Mouse (Mus musculus): Measurements from ENCODE around the gene Mob2.

The Mob2 gene

DNA sequence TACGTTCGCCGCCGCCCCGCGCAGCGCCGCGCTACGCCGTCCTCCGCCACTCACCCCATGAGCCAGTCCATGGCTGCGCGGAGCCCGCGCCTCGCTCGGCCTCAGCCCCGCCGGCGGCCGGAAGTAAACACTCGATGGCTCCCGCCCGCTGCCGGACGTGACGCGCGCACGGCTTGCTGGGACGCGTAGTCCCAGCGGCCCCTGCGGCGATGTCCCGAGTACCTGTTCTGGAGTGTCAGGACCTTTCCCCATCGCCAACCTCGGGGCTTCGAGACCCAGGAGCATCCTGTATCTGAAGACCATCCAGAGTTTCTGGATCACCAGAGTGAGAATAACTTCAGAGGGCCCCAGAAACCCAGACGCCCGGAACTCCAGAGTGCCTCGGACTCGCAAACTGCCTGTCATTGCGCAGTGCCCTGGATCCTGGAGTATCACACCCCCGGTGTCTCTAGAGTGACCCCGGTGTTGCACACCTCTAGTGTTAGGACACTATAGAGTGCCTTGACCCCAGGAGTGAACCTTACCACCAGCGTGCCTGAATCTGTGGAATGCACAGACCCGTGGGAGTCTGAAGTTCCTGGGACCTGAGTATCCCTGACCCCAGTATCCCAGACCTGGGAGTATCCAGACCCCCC lies at the start of gene Mob2:
TSS of gene Mob2 (minus strand) at position 135 of the 635 bp plus-strand sequence.
- in situ Hi-C loops (cut with MboI): no loop called here

- in situ Hi-C loops (cut with MboI): no loop called here
Measured at GRCm38 (mm10) chr7:142104747-142105146, 43.9 kb upstream of the Mob2 start.

DNA sequence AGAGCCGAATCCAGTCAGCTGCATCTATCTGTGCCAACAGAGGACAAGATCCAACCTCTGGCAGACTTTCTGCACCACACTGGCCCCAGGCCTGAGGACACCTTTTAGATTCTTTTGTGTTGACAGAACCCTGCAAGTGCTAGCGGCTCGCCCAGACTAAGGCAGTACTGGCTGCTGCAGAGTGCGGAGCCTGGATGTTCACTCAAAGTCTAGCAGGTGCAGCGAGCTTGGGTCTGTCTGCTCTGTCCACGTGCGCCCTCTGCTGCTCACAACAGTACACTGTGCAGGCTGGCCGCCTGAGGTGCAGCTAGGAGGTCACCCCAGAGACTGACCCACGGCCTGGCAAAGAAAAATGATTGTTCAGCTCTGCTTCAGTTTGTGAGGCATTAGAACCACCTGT lies 36.9 kb upstream of the Mob2 start:
- in situ Hi-C loops (cut with MboI): no loop called here

GRCm38 (mm10) chr7:142096701-142097100 lies 35.8 kb upstream of the Mob2 start:
- in situ Hi-C loops (cut with MboI): no loop called here

GRCm38 (mm10) chr7:142095183-142095931 lies 34.5 kb upstream of the Mob2 start, which contains the start of gene Dusp8:
Dusp8 (minus strand) TSS chr7:142095843.
- in situ Hi-C loops (cut with MboI): no loop called here

- in situ Hi-C loops (cut with MboI): no loop called here
Measured at GRCm38 (mm10) chr7:142094301-142095143, 33.7 kb upstream of the Mob2 start.

GRCm38 (mm10) chr7:142093696-142094240 lies 32.9 kb upstream of the Mob2 start:
- in situ Hi-C loops (cut with MboI): no loop called here

DNA sequence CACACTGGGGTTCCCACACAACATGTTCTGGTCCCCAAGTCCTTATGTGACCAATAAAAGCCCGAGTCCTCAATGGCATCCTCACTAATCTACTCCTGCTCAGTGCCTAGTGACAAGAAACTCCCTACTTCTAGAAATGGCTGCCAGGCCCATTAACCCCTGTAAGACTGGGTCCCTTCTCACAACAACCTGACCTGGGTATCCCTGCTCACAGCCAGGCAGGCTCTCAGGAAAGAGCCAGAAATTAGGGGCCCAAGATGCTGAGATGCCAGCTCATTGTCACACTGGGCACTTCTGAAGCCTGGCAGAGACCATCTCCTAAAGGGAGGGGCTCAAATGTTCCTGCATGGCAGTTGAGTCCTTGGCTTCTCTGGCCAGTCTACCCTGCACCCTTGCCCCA lies 32.1 kb upstream of the Mob2 start:
- in situ Hi-C loops (cut with MboI): no loop called here

DNA sequence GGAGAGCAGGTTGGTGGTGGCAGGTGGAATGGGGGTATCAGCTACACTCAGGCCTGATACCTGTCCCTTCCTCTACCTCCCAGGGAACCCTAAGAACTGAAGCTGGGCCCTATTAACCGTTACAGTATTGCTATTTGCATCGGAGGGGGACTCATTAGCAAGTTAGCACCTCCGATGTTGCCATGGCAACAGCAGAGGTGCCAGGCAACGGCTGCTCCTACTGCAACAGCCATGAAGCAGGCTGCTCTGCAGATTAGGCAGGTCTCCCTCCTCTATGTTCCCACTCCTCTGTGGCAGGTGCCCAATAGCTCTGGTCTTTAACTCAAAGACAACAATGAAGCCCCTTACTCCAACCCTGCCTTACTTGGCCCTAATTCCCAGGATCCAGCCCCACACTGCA lies 31.0 kb upstream of the Mob2 start:
- in situ Hi-C loops (cut with MboI): no loop called here

- in situ Hi-C loops (cut with MboI): no loop called here
Measured at GRCm38 (mm10) chr7:142089648-142090447, 29.0 kb upstream of the Mob2 start.

DNA sequence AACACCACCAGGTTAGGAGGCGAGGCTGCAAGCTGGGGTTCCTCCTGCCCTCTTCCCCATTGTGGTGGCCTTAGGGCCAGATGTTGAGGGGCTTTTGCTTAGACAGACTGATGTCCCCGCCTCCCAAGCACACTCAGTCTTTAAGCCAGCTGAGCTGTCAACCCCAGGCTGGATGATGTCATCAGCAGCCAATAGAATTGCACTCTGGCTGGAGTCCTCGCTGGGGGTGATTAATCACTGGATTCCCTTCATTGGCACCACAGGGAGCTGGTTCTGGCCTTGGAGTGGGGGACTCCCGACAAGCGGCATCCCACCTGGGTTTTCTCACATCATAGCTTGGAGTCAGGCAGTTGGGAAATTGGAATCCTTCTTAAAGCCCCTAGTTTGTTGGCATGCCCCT lies 28.0 kb upstream of the Mob2 start:
- in situ Hi-C loops (cut with MboI): no loop called here

DNA sequence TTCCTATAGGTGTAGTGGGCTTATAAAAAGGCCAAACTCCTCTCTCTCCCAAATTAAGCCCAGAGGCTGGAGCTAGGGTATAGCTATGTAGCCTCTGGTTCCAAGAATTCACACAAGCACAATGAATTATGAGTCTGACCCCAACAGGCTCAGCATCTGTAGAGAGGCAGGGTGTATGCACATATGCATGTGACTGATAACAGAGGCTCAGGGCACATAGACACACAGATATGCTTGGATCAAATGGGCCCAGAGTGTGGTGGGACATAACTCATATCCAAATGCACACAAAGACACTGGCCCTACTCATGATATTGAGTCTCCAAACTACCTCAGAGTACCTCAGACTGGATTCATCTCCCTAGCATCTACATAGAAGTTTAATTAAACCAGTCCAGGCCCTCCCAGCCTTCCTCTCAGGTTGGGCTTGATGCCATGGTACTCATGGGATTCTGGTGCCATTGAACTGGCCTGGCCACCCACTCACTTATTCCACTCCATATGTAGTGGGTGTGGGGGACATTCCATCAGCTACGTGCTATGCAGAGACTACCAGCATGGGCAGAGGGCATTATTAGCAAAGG lies 26.3 kb upstream of the Mob2 start:
- in situ Hi-C loops (cut with MboI): no loop called here

DNA sequence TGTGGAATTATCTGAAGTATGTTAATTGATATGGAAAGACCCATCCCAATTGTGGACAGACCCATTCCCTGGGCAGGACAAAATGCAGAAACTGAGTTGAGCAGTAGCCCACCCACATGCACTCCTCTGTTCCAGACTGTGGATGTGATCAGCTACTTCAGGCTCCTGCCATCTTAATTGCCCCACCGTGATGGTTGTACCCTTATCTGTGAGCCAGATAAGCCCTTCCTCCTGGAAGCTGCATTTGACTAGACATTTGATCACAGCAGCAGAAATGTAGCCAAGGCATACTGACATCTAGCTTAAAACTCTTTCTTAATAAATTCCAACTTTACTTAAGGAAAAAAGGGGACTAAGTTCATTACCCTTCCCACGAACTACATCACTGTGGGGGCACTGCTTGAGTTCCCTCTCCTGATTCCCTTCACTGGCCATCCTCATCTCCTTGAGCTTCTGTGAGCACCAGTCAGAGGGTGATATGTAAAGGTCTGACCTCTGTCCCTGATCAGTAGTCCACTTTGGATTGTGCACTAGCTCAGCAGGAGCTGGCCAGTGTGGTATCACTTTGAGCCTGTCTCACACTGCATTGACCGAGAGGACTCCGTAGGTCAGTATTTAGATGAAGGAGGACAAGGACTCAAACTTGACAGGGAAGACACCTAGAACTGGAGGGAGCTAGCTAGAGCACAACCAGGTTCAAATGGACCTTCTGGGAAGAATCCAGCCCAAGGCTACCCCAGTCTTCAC lies 25.5 kb upstream of the Mob2 start:
- in situ Hi-C loops (cut with MboI): no loop called here

DNA sequence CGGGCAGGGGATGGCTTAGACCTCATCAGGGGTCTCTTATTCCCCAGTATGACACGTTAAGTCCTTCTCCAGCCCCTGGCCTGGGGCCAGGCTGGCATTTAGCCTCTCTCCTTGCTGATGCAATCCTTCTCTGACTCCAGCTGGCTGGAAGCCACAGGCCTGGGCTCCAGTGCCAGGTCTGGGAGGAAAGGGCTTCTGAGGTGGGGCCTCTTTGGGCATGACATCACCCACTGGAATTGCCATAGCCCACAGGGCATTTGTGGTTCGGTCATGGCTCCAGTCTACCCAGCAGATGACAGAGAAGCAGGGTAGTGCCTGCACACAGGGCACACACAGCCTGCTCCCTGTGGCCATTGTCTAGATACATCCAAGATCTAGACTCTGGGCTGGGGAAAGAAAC lies 24.0 kb upstream of the Mob2 start:
- in situ Hi-C loops (cut with MboI): no loop called here

DNA sequence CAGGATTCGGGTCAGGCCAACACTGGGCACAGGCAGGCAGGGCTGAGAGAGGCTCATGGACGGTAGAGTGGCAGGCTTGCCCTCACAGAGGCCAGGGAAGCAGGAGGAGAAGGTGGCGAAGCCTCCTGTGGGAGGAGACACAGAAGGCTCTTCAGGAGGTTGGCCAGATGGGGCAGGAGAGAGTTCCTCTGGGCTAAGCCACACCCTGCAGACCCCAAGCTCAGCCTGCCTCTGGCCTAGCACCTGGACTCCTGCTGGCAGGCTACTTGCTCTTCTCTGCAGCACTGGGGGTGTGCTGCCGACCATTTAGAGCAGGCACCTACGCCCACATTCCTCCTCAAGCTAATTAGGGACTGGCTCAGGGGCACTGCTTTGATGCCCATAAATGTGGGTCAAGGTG lies 23.5 kb upstream of the Mob2 start:
- in situ Hi-C loops (cut with MboI): no loop called here

- in situ Hi-C loops (cut with MboI): no loop called here
Measured at GRCm38 (mm10) chr7:142083588-142084317, 22.9 kb upstream of the Mob2 start.

GRCm38 (mm10) chr7:142082607-142083006 lies 21.7 kb upstream of the Mob2 start:
- in situ Hi-C loops (cut with MboI): no loop called here

DNA sequence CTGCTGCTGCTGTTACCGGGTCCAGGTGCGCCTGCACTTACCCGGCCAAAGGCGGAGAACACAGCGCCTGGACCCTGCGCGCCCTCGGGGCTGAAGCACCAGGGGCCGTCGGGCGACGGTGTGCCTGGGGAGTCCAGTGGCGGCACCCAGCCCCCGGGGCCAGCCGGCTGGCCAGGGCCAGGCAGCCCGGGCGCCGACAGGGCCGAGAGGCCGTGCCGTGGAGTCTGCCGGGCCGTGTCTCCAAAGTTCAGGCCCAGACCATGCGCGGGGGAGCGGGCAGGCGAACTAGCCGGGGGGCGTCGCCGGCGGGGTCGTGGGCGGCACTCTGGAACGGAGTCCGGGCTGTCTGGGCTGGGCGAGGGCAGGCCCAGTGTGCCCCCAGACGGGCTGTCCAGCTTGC lies 21.3 kb upstream of the Mob2 start:
- in situ Hi-C loops (cut with MboI): no loop called here

DNA sequence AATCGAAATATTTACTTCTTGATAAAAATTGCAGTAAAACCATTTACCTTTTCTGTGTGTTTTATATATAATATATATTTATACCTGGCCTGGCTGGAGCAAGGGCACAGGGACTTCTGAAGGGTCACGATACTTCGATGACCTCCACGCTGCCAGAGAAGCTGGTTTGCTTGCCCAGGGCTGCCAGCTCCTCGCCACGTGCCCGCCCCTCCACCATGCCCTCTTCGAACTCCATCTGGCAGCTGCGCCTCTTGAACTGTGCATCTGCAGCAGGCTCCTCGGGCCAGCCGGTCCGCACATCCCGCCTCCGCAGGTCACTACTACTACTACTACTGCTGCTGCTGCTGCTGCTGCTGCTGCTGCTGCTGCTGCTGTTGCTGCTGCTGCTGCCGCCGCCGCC lies 20.9 kb upstream of the Mob2 start:
- in situ Hi-C loops (cut with MboI): no loop called here

GRCm38 (mm10) chr7:142080876-142081275 lies 20.0 kb upstream of the Mob2 start:
- in situ Hi-C loops (cut with MboI): no loop called here
